Mouse (Mus musculus): ENCODE data around the gene Tmem238.
"Not testable (repeated sequence)": the region's sequence is repeated elsewhere in the genome, so short reads cannot be mapped to it uniquely, and the experiment has no call there.

Tmem238 gene

DNA sequence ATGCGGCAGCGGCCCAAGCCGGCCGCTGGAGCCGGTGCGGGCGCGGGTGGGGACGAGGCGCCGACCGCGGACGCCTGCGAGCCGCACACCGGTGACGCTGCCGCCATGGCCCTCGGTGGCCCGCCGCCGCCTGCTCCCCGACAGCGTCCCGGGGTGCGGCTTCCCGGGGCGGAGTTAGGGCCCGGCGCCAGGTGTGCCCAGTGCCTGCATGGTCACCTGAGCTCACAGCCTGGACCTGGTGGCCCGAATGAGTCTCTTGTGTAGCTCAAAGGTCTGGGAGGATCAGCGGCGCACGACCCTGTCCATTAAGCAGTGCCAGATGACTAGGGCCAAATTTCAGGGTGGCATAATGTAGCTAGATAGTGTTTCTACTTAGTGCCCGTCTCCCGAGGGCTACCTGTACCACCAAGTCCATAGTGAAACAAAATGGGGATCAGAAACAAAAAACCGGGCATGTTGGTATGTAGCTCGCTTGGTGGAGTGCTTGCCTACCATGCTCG lies at the start of gene Tmem238:
TSS of gene Tmem238 (minus strand) at position 221 of the 500 bp plus-strand sequence.
- peak; percentile 76 for DNase-seq

DNA sequence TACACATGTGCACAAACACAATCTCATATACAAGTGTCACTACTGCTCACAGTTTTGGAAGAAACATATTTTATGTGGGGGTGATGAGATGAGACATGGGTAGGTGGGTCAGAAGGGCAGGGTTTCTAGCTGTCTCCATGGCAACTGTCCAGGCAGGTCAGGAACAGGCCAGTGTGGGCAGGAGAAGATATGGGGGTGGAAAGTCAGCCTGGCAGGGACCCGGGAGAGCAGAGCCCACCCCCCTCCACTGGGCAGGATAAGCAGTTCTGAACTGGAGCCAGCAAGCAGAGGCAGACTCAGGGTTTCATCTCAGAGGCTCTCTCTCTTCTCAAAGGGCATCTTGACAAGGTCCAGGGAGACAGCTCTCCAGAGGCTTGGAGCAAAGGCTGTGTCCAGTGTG lies 48.2 kb upstream of the Tmem238 start:
- DNase-seq, result peak; percentile 28

DNA sequence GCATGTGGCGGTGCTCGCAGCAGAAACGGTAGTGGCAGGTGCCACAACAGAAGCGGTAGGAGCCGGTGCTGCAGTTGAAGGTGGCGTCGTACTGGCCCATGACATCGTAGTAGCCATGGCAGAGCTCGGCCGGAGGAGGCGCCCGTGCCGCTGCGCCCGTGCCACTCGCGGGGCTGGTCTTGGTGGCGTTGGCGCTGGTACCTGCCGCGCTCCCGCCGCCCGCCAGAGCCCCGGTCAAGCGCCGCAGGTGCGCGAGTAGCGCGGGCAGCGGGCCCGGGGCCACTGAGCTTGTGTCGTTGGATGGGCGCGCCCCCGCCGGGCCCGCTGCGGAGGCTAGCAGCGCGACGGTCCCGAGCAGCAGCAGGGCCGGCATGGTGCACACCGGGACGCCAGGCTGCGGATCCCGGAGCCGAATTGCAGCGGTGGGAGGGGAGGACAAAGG lies 46.9 kb upstream of the Tmem238 start:
- peak; percentile 82 for DNase-seq

GRCm38 (mm10) chr7:4835631-4836327 lies 46.3 kb upstream of the Tmem238 start:
- peak; percentile 36 for DNase-seq

- DNase-seq, result no peak
Measured at GRCm38 (mm10) chr7:4830476-4830875, 41.0 kb upstream of the Tmem238 start.

GRCm38 (mm10) chr7:4825365-4825764 lies 35.9 kb upstream of the Tmem238 start:
- DNase-seq, result no peak

DNA sequence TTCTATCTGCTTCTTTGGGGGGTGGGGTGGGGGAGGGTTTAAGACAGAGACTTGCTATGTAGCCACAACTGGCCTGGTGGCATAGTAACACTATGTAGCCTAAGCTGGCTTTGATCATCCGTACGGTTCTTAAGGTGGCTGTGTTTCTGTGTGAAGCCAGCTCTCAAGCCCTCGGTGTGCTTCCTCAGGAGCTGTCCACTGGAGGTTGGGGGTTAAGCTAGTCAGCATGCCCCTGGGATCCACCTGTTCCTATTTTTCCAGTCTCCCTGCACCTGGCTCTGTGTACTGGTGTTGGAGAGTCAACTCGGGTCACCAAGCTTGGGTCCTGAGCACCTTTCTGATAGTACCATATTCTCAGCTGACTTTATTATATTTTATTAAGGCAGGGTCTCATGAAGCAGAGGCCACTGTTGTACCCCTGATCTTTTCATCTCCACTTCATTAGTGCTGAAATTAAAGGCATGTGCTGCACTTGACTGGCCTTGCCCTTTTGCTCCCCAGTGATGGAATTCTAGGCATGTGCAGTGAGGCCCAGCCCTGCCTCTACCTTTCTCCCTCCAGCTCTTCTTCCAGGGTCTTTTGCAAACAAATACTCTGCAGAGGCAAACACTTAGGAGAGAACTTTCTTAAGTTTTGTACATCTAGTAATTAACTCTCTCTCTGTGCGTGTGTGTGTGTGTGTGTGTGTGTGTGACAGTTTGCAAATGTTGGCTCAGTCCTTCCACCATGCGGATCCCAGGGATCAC lies 32.9 kb upstream of the Tmem238 start:
- no peak for DNase-seq

- no peak for DNase-seq
Measured at GRCm38 (mm10) chr7:4821690-4822089, 32.2 kb upstream of the Tmem238 start.

DNA sequence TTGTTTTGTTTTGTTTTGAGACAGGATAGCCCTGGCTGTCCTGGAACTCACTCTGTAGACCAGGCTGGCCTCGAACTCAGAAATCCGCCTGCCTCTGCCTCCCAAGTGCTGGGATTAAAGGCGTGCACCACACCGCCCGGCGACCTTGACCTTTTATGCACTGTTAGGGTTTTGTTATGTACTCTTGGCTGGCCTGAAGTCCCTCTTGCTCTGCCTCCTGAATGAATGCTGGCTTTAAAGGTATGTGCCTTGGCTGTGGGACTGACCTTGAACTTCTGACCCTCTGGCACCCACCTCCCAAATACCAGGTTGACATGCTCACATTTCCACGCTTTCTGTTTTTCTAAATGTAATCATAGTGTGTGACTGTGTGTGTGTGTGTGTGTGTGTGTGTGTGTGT lies 31.5 kb upstream of the Tmem238 start:
- DNase-seq, result not testable (repeated sequence)

GRCm38 (mm10) chr7:4816559-4816958 lies 27.1 kb upstream of the Tmem238 start:
- DNase-seq, result no peak

GRCm38 (mm10) chr7:4813105-4813791 lies 23.8 kb upstream of the Tmem238 start:
- no peak for DNase-seq

DNA sequence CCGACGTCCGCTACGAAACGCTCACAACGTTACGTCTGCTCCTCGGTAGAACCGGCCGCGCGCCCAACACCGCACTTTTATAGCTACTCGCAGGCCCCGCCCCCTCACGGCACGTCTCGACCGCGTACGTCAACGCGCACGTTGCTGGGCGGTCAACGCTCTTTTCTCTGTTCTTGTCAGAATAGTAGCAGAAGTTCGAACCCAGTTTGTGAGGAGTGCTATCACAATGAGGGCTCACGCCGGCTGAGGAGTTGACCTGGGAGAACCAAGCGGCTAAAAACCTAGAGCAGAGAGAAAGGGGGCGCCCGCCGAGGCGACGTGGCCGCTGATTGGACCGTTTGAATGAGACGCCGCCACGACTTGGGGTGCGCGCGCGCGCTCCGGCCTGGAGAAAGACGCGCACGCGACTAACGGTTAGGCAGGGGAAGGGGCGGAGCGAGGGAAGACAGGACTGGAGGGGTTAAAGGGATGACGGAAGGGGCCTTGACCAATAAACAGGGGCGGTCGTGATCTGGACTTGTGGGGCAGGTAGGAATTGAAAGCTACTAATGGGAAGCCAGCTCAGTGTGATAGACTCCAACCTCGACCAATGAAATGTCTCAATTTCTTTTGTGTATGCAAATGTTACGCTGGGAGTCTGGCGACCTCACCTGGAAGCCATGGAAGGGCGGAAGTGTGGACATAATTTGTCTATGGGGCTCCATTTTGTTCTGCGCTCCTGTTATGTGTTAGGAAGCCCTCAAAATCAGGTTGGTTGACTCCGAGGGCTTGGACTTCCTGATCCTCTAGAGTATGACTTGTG lies 23.0 kb upstream of the Tmem238 start, which contains the start of gene Ube2s:
TSS of gene Ube2s (minus strand) at position 288 of the 802 bp plus-strand sequence.
- DNase-seq, result peak; percentile 98

DNA sequence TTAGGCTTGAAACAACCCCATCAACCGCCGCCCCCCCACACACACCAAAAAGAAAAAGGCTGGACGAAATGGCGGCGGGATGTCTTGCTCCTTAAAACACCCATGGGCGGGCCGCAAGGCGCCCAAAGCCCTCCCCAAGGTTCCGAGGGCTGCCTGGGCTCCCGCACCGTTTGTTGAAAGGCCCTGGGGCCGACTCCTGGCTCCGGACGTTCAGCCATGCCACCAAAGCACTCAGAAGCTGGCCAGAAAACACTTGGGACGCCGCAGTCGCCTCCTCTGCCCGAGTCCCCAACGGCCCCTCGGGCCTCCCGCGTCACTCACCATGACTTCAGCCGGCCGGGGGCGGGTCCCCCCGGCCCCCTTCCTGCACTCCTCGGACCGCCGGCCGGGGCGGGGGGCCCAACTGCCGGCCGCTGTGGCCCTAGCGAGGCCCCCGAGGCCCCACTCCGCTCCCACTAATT lies 22.4 kb upstream of the Tmem238 start:
- DNase-seq, result peak; percentile 60

- not testable (repeated sequence) for DNase-seq
Measured at GRCm38 (mm10) chr7:4811131-4811530, 21.7 kb upstream of the Tmem238 start.

- no peak for DNase-seq
Measured at GRCm38 (mm10) chr7:4806716-4807115, 17.3 kb upstream of the Tmem238 start.

GRCm38 (mm10) chr7:4802247-4802646 lies 12.8 kb upstream of the Tmem238 start:
- DNase-seq, result no peak

GRCm38 (mm10) chr7:4795767-4796433 lies 6.4 kb upstream of the Tmem238 start:
- no peak for DNase-seq

- no peak for DNase-seq
Measured at GRCm38 (mm10) chr7:4794631-4795168, 5.2 kb upstream of the Tmem238 start.

GRCm38 (mm10) chr7:4793674-4794073 lies 4.2 kb upstream of the Tmem238 start:
- DNase-seq, result no peak

DNA sequence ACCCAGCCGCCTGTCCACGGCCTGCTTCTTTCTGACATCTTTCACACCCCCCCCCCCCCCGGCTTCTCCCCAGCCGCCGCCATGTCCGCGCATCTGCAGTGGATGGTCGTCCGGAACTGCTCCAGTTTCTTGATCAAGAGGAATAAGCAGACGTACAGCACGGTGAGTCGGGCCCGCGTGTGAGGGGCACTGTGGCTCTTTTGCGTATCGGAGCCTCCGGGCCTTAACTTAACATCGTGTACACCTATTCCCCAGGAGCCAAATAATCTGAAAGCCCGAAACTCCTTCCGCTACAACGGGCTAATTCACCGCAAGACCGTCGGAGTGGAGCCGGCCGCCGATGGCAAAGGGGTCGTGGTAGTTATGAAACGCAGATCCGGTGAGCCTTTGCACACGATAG lies 3.8 kb upstream of the Tmem238 start:
- DNase-seq, result not testable (repeated sequence)

Data from cerebellum, adult 11 months (tissue).